Mouse (Mus musculus) spleen, adult 2 months (tissue): Measurements from ENCODE around the gene Gm9821.

Source experiments
- CTCF ChIP-seq: fragments of 200-500 bp; IDR thresholded peaks from 2 replicates; pipeline ENCODE4 v1.5.1; 2011; ENCODE audit warnings: mild to moderate bottlenecking, inconsistent platforms; ENCODE audit not compliant: insufficient read depth, insufficient read length, insufficient replicate concordance; ENCODE audit errors: extremely low read depth
- POLR2A ChIP-seq: fragments of 200-500 bp; IDR thresholded peaks from 2 replicates; pipeline ENCODE4 v1.6.1; 2011; ENCODE audit warnings: low read depth, low read length, inconsistent platforms

DNA sequence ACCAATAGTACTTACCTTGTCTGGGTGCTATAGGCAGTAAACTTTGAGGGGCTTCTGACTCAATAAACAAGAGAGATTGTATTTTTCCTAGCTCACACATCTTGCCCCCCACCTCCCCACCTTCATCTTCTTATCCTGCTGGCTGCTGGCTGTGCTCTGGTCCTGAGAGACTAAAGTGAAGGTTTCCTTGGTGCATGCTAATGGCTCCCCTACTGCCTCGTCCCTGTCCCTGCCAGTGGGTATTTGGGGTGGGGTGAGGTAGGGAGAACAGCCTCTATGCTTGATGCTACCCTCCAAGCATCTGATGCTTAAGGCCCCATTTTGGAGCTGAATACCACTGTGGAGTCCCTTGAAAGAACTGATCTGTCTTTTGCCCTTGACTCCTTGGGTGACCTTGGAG lies 20.8 kb upstream of the Gm9821 start:
- no peak for TF ChIP-seq POLR2A
- no peak for TF ChIP-seq CTCF
